Mouse (Mus musculus): Measurements from ENCODE around the gene Gabrb1.

Gabrb1 gene

DNA sequence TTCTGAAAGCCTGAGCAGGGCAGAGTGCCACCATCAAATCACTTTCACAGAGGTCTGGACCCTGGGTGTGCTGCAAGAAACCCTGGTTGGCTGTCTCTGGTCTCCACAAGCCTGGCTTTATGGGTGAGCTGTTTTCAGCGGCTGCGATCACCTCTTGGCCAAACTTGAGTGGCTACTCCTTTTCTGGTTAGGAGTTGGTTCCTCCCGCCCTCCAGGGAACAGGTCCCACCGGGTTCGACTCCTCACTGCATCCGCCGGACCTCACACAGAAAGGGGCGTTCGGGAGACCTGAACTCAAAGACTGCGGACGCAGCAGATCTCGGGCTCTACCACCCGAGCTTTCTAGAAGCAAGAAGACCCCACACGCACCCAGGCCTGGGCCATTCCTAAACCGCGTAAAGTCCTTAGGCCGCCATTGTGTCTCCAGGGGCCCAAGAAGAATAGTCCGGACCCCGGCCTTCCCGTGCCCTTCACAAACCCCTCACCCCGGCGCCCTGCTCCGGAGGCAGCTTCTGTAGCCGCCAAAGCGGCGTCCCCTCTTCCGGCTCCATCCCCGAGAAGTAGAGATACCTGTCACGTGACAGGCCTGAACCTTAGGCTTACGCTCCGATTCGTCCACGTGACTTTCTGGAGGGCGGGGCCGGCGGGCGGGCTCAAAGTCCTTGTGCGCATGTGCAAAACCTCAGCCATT lies 509.8 kb downstream of the Gabrb1 start, which contains the start of gene Commd8:
TSS of gene Commd8 (minus strand) at position 596 of the 691 bp plus-strand sequence.
- peak; percentile 91 for DNase-seq

DNA sequence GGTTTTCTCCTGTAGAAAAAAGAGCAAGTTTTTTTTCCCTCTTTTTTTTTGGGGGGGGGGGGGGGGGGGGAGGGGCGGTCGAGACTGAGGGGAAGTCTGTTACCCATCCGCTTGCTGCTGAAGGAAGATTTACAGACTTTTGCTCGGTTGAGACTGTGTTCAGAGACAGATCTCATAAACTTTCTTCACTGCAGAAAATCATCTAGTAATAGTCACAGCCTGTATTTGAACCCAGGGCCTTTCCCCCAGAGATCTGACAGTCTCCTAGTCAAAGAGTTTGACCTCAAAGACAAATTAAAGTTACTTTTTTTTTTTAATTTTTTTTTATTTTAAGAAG lies 510.3 kb downstream of the Gabrb1 start:
- DNase-seq: no peak

- DNase-seq: no peak
Measured at GRCm38 (mm10) chr5:72170067-72170466, 512.2 kb downstream of the Gabrb1 start.

- DNase-seq: no peak
Measured at GRCm38 (mm10) chr5:72172675-72173074, 514.8 kb downstream of the Gabrb1 start.

- DNase-seq: no peak
Measured at GRCm38 (mm10) chr5:72173521-72173920, 515.6 kb downstream of the Gabrb1 start.

DNA sequence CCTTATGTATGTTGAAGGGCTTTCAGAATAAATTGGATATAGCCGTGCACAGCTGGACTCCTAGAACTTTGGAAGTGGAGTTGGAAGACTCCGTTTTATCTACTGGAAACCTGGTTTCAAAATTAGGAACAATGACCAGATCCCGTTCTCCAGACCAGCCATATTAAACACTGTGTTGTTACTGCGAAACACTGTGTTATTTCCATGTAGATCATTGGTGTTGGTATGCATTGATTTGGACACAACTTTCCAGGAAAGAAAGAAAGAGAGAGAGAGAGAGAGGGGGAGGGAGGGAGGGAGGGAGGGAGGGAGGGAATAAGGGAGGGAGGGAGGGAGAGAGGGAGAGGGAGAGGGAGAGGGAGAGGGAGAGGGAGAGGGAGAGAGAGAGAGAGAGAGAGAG lies 517.1 kb downstream of the Gabrb1 start:
- no peak for DNase-seq

DNA sequence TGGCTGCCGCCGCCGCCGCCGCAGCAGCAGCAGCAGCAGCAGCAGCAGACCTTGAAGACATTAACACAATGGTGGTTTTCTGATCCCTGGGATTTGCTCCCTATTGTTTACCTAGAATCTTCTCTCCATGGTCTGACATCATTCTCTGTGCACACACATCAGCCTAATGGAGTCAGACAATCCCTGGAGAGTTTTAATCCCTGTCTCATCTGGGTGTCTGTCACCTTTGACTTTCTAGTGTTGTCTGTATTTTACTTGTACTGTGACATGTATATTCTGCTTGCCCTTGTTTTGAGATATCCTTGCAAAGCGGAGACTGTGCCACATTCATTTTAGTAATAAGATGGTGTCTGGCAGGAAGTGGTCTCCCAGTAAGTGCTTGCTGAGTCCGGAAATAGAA lies 517.6 kb downstream of the Gabrb1 start:
- DNase-seq: no peak

- DNase-seq: no peak
Measured at GRCm38 (mm10) chr5:72181194-72181593, 523.3 kb downstream of the Gabrb1 start.

- no peak for DNase-seq
Measured at GRCm38 (mm10) chr5:72182804-72183203, 524.9 kb downstream of the Gabrb1 start.

DNA sequence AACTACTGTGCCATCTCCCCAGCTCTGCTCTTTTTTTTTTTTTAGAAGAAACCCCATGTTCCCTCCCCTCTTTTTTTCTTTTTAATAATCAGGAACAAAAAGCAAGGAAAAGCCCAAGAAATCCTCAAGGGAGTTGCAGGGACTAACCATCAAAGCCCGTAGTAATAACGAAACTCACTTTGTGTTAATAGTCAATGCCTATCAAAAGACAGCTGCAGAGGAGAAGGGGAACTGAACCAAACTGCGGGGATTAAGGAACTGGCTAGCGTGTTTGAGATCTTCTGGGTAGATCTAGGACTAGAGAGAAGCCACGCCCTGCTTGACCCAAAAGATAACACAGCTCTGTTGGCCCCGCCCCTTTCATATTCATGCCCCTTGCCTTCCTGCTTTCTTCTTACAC lies 526.0 kb downstream of the Gabrb1 start:
- no peak for DNase-seq

DNA sequence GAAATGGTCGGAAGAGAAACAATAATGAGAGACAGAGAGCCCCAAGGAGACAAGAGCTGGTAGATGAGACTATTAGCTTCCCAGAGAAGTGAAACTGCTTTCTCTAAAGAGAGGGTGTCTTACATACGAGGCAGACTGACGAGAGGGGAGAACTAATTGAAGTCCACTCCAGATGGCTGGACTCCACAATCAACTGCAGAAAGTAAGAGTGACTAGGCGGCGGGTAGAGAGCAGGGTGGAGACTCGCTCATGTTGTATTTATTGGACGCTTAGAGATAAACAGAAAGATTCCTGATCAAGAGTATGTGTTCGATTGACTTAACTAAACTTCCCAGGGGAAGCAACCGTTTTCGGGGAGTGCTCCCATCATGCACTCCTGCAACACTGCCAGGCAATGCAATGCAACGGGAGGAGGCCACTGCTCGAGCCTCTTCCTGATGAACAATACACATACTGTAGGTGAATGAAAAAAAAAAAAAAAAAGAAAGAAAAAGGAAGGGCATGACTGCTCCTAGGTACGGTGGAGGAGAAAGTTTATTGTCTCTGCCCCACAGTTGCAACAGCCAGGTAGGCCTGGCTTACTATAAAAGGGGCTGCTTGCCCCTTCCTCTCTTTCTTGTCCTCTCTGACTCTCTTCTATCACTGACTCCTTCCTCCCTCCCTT lies 526.7 kb downstream of the Gabrb1 start:
- DNase-seq: no peak

- no peak for DNase-seq
Measured at GRCm38 (mm10) chr5:72191154-72191553, 533.2 kb downstream of the Gabrb1 start.

GRCm38 (mm10) chr5:72191932-72192331 lies 534.0 kb downstream of the Gabrb1 start:
- DNase-seq: no peak

DNA sequence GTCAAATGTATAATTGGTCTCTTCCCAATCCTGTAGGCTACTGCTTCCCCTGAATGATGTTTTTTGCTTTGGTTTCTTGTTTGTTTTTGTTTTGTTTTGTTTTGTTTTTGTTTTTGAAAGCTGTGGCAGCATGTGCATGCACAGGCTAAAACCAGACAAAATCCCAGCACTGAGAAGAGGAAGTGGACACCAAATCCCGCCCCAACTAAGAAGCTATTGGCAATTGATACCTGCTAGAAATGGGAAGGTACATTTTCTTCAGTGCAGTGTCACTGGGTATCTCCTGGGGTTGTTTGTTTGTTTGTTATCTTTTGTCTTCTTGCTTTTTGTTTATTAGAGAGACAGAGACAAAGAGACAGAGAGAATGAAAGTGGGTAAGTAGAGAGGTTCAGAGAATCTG lies 537.5 kb downstream of the Gabrb1 start:
- DNase-seq: no peak

Data from right cerebral cortex, postnatal 4 days (tissue).